12 mouse cellular contexts compared by ENCODE assay signal in the genomic region with DNA sequence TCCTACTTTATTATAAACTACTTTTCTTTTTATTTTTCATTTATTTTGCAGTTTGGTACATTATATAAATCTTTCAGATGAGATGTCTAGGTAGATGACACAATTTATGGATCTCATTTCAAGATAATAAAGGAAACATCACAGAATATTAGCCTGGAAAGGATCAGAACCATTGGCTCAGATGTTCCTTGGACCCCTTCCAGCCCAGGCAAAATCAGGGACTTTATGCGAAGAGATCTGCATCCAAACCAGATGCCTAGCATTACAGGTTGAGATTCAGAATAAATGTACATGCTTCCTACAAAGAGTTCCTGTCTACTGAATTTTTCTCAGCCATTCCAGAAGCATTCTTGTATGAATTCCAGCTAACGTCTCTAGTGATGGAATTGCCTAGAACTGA.
DNase-seq lines count a peak whose midpoint lies in the region.
"Had no signal": no experiment of that assay in that cellular context is flagged by ENCODE, and none has a peak within 500 bp of the region (broad histone marks: within the 10 kb centered on the region; RNA-seq: fewer than 3 reads in every experiment).

No protein-coding gene starts in this region.

- intact Hi-C loops in left cerebral cortex, postnatal 4 days (cut with DNase I), result no loop called here

- peak; percentile 64 to 69 for DNase-seq in cerebellum, postnatal 10 days
- no peak for DNase-seq in cerebellum, adult 11-12 months
- DNase-seq in left cerebral cortex, postnatal 4 days, result peak; percentile 7
- DNase-seq in left cerebral cortex, adult 11 months (ENCODE audit: low spot score), result no peak
- DNase-seq in testis, postnatal 10 days (ENCODE audit: low spot score), result no peak
- DNase-seq: adrenal gland, adult 2 months; adrenal gland, postnatal 10 days; adrenal gland, postnatal 25 days; B cell, adult 2 months; cerebellum, adult 2 months; cerebellum, adult 9-10 months; embryo, embryonic 11 days had no signal

Comparison
In these comparisons a context has a peak if more than half of its experiments do, and no peak if none do; other contexts are left out.
1. DNase-seq: peak in cerebellum, postnatal 10 days (2 of 2) and left cerebral cortex, postnatal 4 days (single experiment); none in cerebellum, adult 11-12 months (single experiment), left cerebral cortex, adult 11 months (single experiment) and testis, postnatal 10 days (single experiment).